Mouse (Mus musculus) forebrain, embryonic 16.5 days (tissue): ENCODE results near the gene Hexim2. TPM values are rescaled to one million over a fixed set of nuclear protein-coding genes. Genes with fewer than 3 reads are reported as not detected.

Experiments used
- polyA plus RNA-seq: library from polyadenylated mRNA; unstranded; fragments of >200 nt; fragmentation: Nextera tagmentation; extraction: Ambion mirVana; gene quantifications from 2 replicates; pipeline ENCODE4 v1.2.1, GENCODE M21; 2015

Gene Hexim2
- polyA plus RNA-seq, 1 experiment from 2014 or later, result 25.9 TPM

Other genes starting within 250 kb of the Hexim2 start
- not detected in 2 replicates for gene Fam187a, start 247.3 kb upstream of the Hexim2 start, polyA plus RNA-seq
- gene Gfap, start 231.5 kb upstream of the Hexim2 start, polyA plus RNA-seq, result 1.3 and 2.3 TPM in 2 replicates
- 3.0 and 4.1 TPM in 2 replicates for gene Kif18b, start 207.3 kb upstream of the Hexim2 start, polyA plus RNA-seq
- 1.4 TPM in 2 replicates for gene C1ql1, start 185.7 kb upstream of the Hexim2 start, polyA plus RNA-seq
- 31.7 and 37.2 TPM in 2 replicates for gene Nmt1, start 104.2 kb upstream of the Hexim2 start, polyA plus RNA-seq
- gene Dcakd, start 104.1 kb upstream of the Hexim2 start, polyA plus RNA-seq, result 162 and 166 TPM in 2 replicates
- gene Plcd3, start 30.8 kb upstream of the Hexim2 start, polyA plus RNA-seq, result 2.5 and 2.6 TPM in 2 replicates
- gene Acbd4, start 30.7 kb upstream of the Hexim2 start, polyA plus RNA-seq, result 17.0 and 17.8 TPM in 2 replicates
- gene Hexim1, start 16.2 kb upstream of the Hexim2 start, polyA plus RNA-seq, result 3.5 and 4.1 TPM in 2 replicates
- 2.7 and 6.7 TPM in 2 replicates for gene Fmnl1, start 38.7 kb downstream of the Hexim2 start, polyA plus RNA-seq
- gene 1700023F06Rik, start 76.1 kb downstream of the Hexim2 start, polyA plus RNA-seq, result 0.73 and 1.5 TPM in 2 replicates
- gene Spata32, start 86.0 kb downstream of the Hexim2 start, polyA plus RNA-seq, result 0.22 TPM in 1 of 2 replicates, not detected in the other
- gene Map3k14, start 135.0 kb downstream of the Hexim2 start, polyA plus RNA-seq, result 2.8 and 4.8 TPM in 2 replicates
- gene Arhgap27, start 231.3 kb downstream of the Hexim2 start, polyA plus RNA-seq, result 3.0 and 3.3 TPM in 2 replicates